Mouse (Mus musculus): ENCODE results near the gene Kcnip2. TPM values are rescaled to one million over a fixed set of nuclear protein-coding genes. Genes with fewer than 3 reads are reported as not detected.

Kcnip2 gene
- polyA plus RNA-seq, 1 experiment from 2014 or later = 3.6 TPM

- H3K36me3 ChIP-seq (ENCODE audit: control insufficient read depth, insufficient read depth, low read length) = no peaks in the 10 kb centered on the region
- H3K4me2 ChIP-seq (ENCODE audit: low read length) = no peak overlapping the region
- peaks cover 0 to 2% of the 10 kb centered on the region in 2 experiments; a peak in 1 of 4 replicates for H3K4me1 ChIP-seq (ENCODE audit: control insufficient read depth in 2 of 2, insufficient read depth in 2 of 2, low read length in 2 of 2)
- no peak overlapping the region for H3K9ac ChIP-seq (ENCODE audit: low read length)
- WGBS = 73% methylated on average over 15 of the region's 15 CpGs
- no peak overlapping the region for H3K27ac ChIP-seq (replicated peaks in 1 of 2; ENCODE audit: control insufficient read depth in 1 of 2, insufficient read depth in 1 of 2, low read depth in 2 of 2, low read length in 2 of 2)
- H3K4me3 ChIP-seq (ENCODE audit: control insufficient read depth in 1 of 2, insufficient read depth in 1 of 2, low read depth in 1 of 2, low read length in 2 of 2) = no peak overlapping the region
- H3K9me3 ChIP-seq (ENCODE audit: control insufficient read depth, low read length) = 0 out of 2 replicates have a peak, but pooled peaks cover 3% of the 10 kb centered on the region
- H3K27me3 ChIP-seq (ENCODE audit: control insufficient read depth, insufficient read depth, low read length) = no peaks in the 10 kb centered on the region
- no peak for ATAC-seq (ENCODE audit: insufficient number of reproducible peaks, insufficient read depth, low FRiP score, low read depth)
Measured at GRCm38 (mm10) chr19:45796879-45797278, 19.0 kb downstream of the Kcnip2 start.

- Histone ChIP-seq H3K27ac (replicated peaks in 1 of 2; ENCODE audit: control insufficient read depth in 1 of 2, insufficient read depth in 1 of 2, low read depth in 2 of 2, low read length in 2 of 2) (no peak overlapping the region), H3K4me3 (ENCODE audit: control insufficient read depth in 1 of 2, insufficient read depth in 1 of 2, low read depth in 1 of 2, low read length in 2 of 2) (no peak overlapping the region), H3K27me3 (ENCODE audit: control insufficient read depth, insufficient read depth, low read length) (no peaks in the 10 kb centered on the region), H3K4me2 (ENCODE audit: low read length) (peak overlapping the region; percentile 47), H3K9me3 (ENCODE audit: control insufficient read depth, low read length) (0 out of 2 replicates have a peak, but pooled peaks cover 3% of the 10 kb centered on the region), H3K36me3 (ENCODE audit: control insufficient read depth, insufficient read depth, low read length) (no peaks in the 10 kb centered on the region), H3K4me1 (ENCODE audit: control insufficient read depth in 2 of 2, insufficient read depth in 2 of 2, low read length in 2 of 2) (peaks cover 0 to 2% of the 10 kb centered on the region in 2 experiments; a peak in 1 of 4 replicates), H3K9ac (ENCODE audit: low read length) (no peak overlapping the region)
- 15% methylated on average over 15 of the region's 15 CpGs for WGBS
- no peak; the same call in 1 of the 2 replicates for ATAC-seq (ENCODE audit: insufficient number of reproducible peaks, insufficient read depth, low FRiP score, low read depth)
Measured at GRCm38 (mm10) chr19:45796061-45796556, 19.8 kb downstream of the Kcnip2 start.

- 0 out of 2 replicates have a peak, but pooled peaks cover 3% of the 10 kb centered on the region for H3K9me3 ChIP-seq (ENCODE audit: control insufficient read depth, low read length)
- no peak for ATAC-seq (ENCODE audit: insufficient number of reproducible peaks, insufficient read depth, low FRiP score, low read depth)
Measured at GRCm38 (mm10) chr19:45795406-45795944, 20.4 kb downstream of the Kcnip2 start.

GRCm38 (mm10) chr19:45794718-45795117 lies 21.1 kb downstream of the Kcnip2 start:
- WGBS = 74% methylated on average over 6 of the region's 6 CpGs
- no peak overlapping the region for H3K4me3 ChIP-seq (ENCODE audit: control insufficient read depth in 1 of 2, insufficient read depth in 1 of 2, low read depth in 1 of 2, low read length in 2 of 2)
- H3K27ac ChIP-seq (replicated peaks in 1 of 2; ENCODE audit: control insufficient read depth in 1 of 2, insufficient read depth in 1 of 2, low read depth in 2 of 2, low read length in 2 of 2) = no peak overlapping the region
- H3K9me3 ChIP-seq (ENCODE audit: control insufficient read depth, low read length) = 0 out of 2 replicates have a peak, but pooled peaks cover 3% of the 10 kb centered on the region
- no peak for ATAC-seq (ENCODE audit: insufficient number of reproducible peaks, insufficient read depth, low FRiP score, low read depth)
- no peaks in the 10 kb centered on the region for H3K27me3 ChIP-seq (ENCODE audit: control insufficient read depth, insufficient read depth, low read length)
- peaks cover 0 to 2% of the 10 kb centered on the region in 2 experiments; a peak in 1 of 4 replicates for H3K4me1 ChIP-seq (ENCODE audit: control insufficient read depth in 2 of 2, insufficient read depth in 2 of 2, low read length in 2 of 2)
- no peak overlapping the region for H3K4me2 ChIP-seq (ENCODE audit: low read length)
- no peak overlapping the region for H3K9ac ChIP-seq (ENCODE audit: low read length)
- no peaks in the 10 kb centered on the region for H3K36me3 ChIP-seq (ENCODE audit: control insufficient read depth, insufficient read depth, low read length)

More at GRCm38 (mm10) chr19:45795406-45795944, 20.4 kb downstream of the Kcnip2 start:
- Histone ChIP-seq H3K4me1 (ENCODE audit: control insufficient read depth in 2 of 2, insufficient read depth in 2 of 2, low read length in 2 of 2) (peaks cover 0 to 2% of the 10 kb centered on the region in 2 experiments; a peak in 1 of 4 replicates), H3K27me3 (ENCODE audit: control insufficient read depth, insufficient read depth, low read length) (no peaks in the 10 kb centered on the region), H3K4me2 (ENCODE audit: low read length) (peak overlapping the region; percentile 47), H3K36me3 (ENCODE audit: control insufficient read depth, insufficient read depth, low read length) (no peaks in the 10 kb centered on the region), H3K4me3 (ENCODE audit: control insufficient read depth in 1 of 2, insufficient read depth in 1 of 2, low read depth in 1 of 2, low read length in 2 of 2) (no peak overlapping the region), H3K9ac (ENCODE audit: low read length) (no peak overlapping the region), H3K27ac (replicated peaks in 1 of 2; ENCODE audit: control insufficient read depth in 1 of 2, insufficient read depth in 1 of 2, low read depth in 2 of 2, low read length in 2 of 2) (no peak overlapping the region)
- 27% methylated on average over 15 of the region's 15 CpGs for WGBS

GRCm38 (mm10) chr19:45792404-45792803 lies 23.5 kb downstream of the Kcnip2 start:
- 77% methylated on average over 6 of the region's 6 CpGs for WGBS
- no peak overlapping the region for H3K4me2 ChIP-seq (ENCODE audit: low read length)
- H3K9ac ChIP-seq (ENCODE audit: low read length) = no peak overlapping the region
- no peaks in the 10 kb centered on the region for H3K36me3 ChIP-seq (ENCODE audit: control insufficient read depth, insufficient read depth, low read length)
- no peaks in the 10 kb centered on the region for H3K9me3 ChIP-seq (ENCODE audit: control insufficient read depth, low read length)
- H3K4me1 ChIP-seq (ENCODE audit: control insufficient read depth in 2 of 2, insufficient read depth in 2 of 2, low read length in 2 of 2) = peaks cover 0 to 2% of the 10 kb centered on the region in 2 experiments; a peak in 1 of 4 replicates
- ATAC-seq (ENCODE audit: insufficient number of reproducible peaks, insufficient read depth, low FRiP score, low read depth) = no peak
- no peaks in the 10 kb centered on the region for H3K27me3 ChIP-seq (ENCODE audit: control insufficient read depth, insufficient read depth, low read length)
- H3K4me3 ChIP-seq (ENCODE audit: control insufficient read depth in 1 of 2, insufficient read depth in 1 of 2, low read depth in 1 of 2, low read length in 2 of 2) = no peak overlapping the region
- no peak overlapping the region for H3K27ac ChIP-seq (replicated peaks in 1 of 2; ENCODE audit: control insufficient read depth in 1 of 2, insufficient read depth in 1 of 2, low read depth in 2 of 2, low read length in 2 of 2)

GRCm38 (mm10) chr19:45789888-45790874 lies 25.7 kb downstream of the Kcnip2 start:
- Histone ChIP-seq H3K27me3 (ENCODE audit: control insufficient read depth, insufficient read depth, low read length) (no peaks in the 10 kb centered on the region), H3K9ac (ENCODE audit: low read length) (no peak overlapping the region), H3K36me3 (ENCODE audit: control insufficient read depth, insufficient read depth, low read length) (no peaks in the 10 kb centered on the region), H3K27ac (replicated peaks in 1 of 2; ENCODE audit: control insufficient read depth in 1 of 2, insufficient read depth in 1 of 2, low read depth in 2 of 2, low read length in 2 of 2) (no peak overlapping the region), H3K4me2 (ENCODE audit: low read length) (no peak overlapping the region), H3K9me3 (ENCODE audit: control insufficient read depth, low read length) (no peaks in the 10 kb centered on the region), H3K4me3 (ENCODE audit: control insufficient read depth in 1 of 2, insufficient read depth in 1 of 2, low read depth in 1 of 2, low read length in 2 of 2) (no peak overlapping the region), H3K4me1 (ENCODE audit: control insufficient read depth in 2 of 2, insufficient read depth in 2 of 2, low read length in 2 of 2) (peaks cover 0 to 2% of the 10 kb centered on the region in 2 experiments; a peak in 1 of 4 replicates)
- ATAC-seq (ENCODE audit: insufficient number of reproducible peaks, insufficient read depth, low FRiP score, low read depth) = no peak
- WGBS = 78% methylated on average over 13 of the region's 13 CpGs

- H3K27me3 ChIP-seq (ENCODE audit: control insufficient read depth, insufficient read depth, low read length) = no peaks in the 10 kb centered on the region
- no peak for ATAC-seq (ENCODE audit: insufficient number of reproducible peaks, insufficient read depth, low FRiP score, low read depth)
- H3K9me3 ChIP-seq (ENCODE audit: control insufficient read depth, low read length) = no peaks in the 10 kb centered on the region
- H3K9ac ChIP-seq (ENCODE audit: low read length) = no peak overlapping the region
- H3K27ac ChIP-seq (replicated peaks in 1 of 2; ENCODE audit: control insufficient read depth in 1 of 2, insufficient read depth in 1 of 2, low read depth in 2 of 2, low read length in 2 of 2) = no peak overlapping the region
- H3K4me1 ChIP-seq (ENCODE audit: control insufficient read depth in 2 of 2, insufficient read depth in 2 of 2, low read length in 2 of 2) = peaks cover 0 to 2% of the 10 kb centered on the region in 2 experiments; a peak in 1 of 4 replicates
- WGBS = 80% methylated on average over 7 of the region's 7 CpGs
- H3K4me3 ChIP-seq (ENCODE audit: control insufficient read depth in 1 of 2, insufficient read depth in 1 of 2, low read depth in 1 of 2, low read length in 2 of 2) = no peak overlapping the region
- no peaks in the 10 kb centered on the region for H3K36me3 ChIP-seq (ENCODE audit: control insufficient read depth, insufficient read depth, low read length)
- H3K4me2 ChIP-seq (ENCODE audit: low read length) = no peak overlapping the region
Measured at GRCm38 (mm10) chr19:45789365-45789764, 26.5 kb downstream of the Kcnip2 start.

Data from heart, embryonic 14.5 days (tissue).